Mouse (Mus musculus) CH12.LX (cell line): Measurements from ENCODE around the gene Prkg1.

ENCODE experiments used
- CHD1 ChIP-seq: IDR thresholded peaks from 2 replicates; pipeline ENCODE4 v1.6.1; 2012; ENCODE audit warnings: low read depth, low read length, improper control_type of control experiment, inconsistent platforms
- CTCF ChIP-seq, 2 experiments: IDR thresholded peaks in 1 of 2; conservative IDR thresholded peaks in 1 of 2; 2 replicates each; pipeline ENCODE4 v1.5.1; 2011 to 2012; ENCODE audit warnings: low read depth in 2 of 2, low read length in 2 of 2, improper control_type of control experiment in 1 of 2, inconsistent platforms in 1 of 2, mild to moderate bottlenecking in 1 of 2, moderate library complexity in 1 of 2
- EP300 ChIP-seq: IDR thresholded peaks from 2 replicates; pipeline ENCODE4 v1.6.1; 2011; ENCODE audit warnings: low read length, improper control_type of control experiment
- MAFK ChIP-seq: IDR thresholded peaks from 2 replicates; pipeline ENCODE4 v1.6.1; 2011; ENCODE audit warnings: low read length, improper control_type of control experiment; ENCODE audit not compliant: insufficient replicate concordance
- NELFE ChIP-seq: IDR thresholded peaks from 2 replicates; pipeline ENCODE4 v1.6.1; 2011; ENCODE audit warnings: low read depth, low read length, improper control_type of control experiment
- ZC3H11A ChIP-seq: IDR thresholded peaks from 2 replicates; pipeline ENCODE4 v1.6.1; 2012; ENCODE audit warnings: low read depth, mild to moderate bottlenecking, inconsistent platforms, low read length, improper control_type of control experiment

DNA sequence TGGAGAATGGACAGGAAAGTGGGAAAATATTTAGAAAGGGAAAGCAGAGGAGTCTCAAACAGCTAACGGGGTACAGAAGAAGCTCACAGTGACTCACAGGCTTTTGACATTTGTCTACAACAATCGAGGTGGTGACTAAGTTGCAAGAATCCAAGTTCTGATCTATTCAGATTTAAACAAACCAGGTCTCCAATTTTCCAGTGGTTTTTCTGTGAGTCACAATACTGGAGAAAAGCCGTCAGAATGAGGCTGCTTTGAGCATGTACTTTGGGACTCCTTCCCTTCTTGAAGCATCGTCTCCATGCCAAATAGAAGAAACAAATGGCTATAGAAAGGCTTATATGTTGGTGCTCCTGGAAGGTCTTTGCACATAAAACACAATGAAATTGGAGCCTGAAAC lies 151.7 kb downstream of the Prkg1 start:
- TF ChIP-seq NELFE: no peak
- TF ChIP-seq ZC3H11A: no peak
- no peak for TF ChIP-seq EP300
- no peak for TF ChIP-seq CTCF (conservative IDR thresholded peaks at IDR 0.05 in 1 of 2, IDR thresholded peaks at IDR 0.05 in 1 of 2; ENCODE audit: low read depth in 2 of 2, low read length in 2 of 2)
- no peak for TF ChIP-seq CHD1
- TF ChIP-seq MAFK: no peak
